Mouse (Mus musculus) CH12.LX (cell line): ENCODE measurements around the gene Acaca. TPM values are rescaled to one million over a fixed set of nuclear protein-coding genes. Genes with fewer than 3 reads are reported as not detected.

Experiments used
- DNase-seq: peaks from one replicate; pipeline ENCODE4 v3.0.0-alpha.2; 2013; ENCODE audit errors: extremely low read depth
- H3K27ac ChIP-seq: 2 replicates; pipeline ENCODE4 v1.5.1; 2012; ENCODE audit warnings: low read depth, mild to moderate bottlenecking, control low read depth, moderate library complexity; ENCODE audit not compliant: insufficient read depth
- H3K27me3 ChIP-seq: replicated peaks from 2 replicates; pipeline ENCODE3; 2012; ENCODE audit warnings: inconsistent platforms
- H3K36me3 ChIP-seq, 2 experiments: replicated peaks in 1 of 2; 2 replicates each; pipeline versions ENCODE3 to v1.6.1; 2012; ENCODE audit warnings: inconsistent platforms in 1 of 2, low read length in 1 of 2, mild to moderate bottlenecking in 1 of 2, mixed read lengths in 1 of 2, moderate library complexity in 1 of 2; ENCODE audit not compliant: control insufficient read depth in 1 of 2, insufficient read depth in 1 of 2
- H3K4me1 ChIP-seq, 2 experiments: 2 replicates each; pipeline ENCODE4 v1.6.1; 2012; ENCODE audit warnings: inconsistent platforms in 1 of 2, moderate library complexity in 1 of 2; ENCODE audit not compliant: insufficient read depth in 2 of 2, control insufficient read depth in 1 of 2
- H3K4me2 ChIP-seq: 2 replicates; pipeline ENCODE4 v1.6.1; 2012; ENCODE audit warnings: low read depth, mild to moderate bottlenecking, control low read depth; ENCODE audit not compliant: poor library complexity, insufficient read depth, severe bottlenecking
- H3K4me3 ChIP-seq, 3 experiments: fragments of 150-350 bp in 1 of 3; sonication (generic) in 1 of 3; replicated peaks in 1 of 3; 2 replicates each; pipeline versions ENCODE3 to v1.5.1; 2011 to 2012; ENCODE audit warnings: low read depth in 2 of 3, low read length in 2 of 3, mild to moderate bottlenecking in 2 of 3, moderate library complexity in 2 of 3, control low read depth in 1 of 3, improper control_type of control experiment in 1 of 3, inconsistent platforms in 1 of 3, mixed read lengths in 1 of 3; ENCODE audit not compliant: poor library complexity in 1 of 3
- H3K79me2 ChIP-seq: replicated peaks from 2 replicates; pipeline ENCODE4 v1.6.1; 2012; ENCODE audit warnings: mild to moderate bottlenecking, moderate library complexity; ENCODE audit not compliant: control insufficient read depth, poor library complexity, insufficient read depth, severe bottlenecking; ENCODE audit errors: extremely low read depth
- H3K9ac ChIP-seq: 2 replicates; pipeline ENCODE4 v1.6.1; 2012; ENCODE audit warnings: low read depth, mild to moderate bottlenecking, control low read depth, moderate library complexity; ENCODE audit not compliant: insufficient read depth
- H3K9me3 ChIP-seq: replicated peaks from 2 replicates; pipeline ENCODE3; 2012; ENCODE audit warnings: low read length, inconsistent platforms, mixed read lengths
- BHLHE40 ChIP-seq: IDR thresholded peaks from 2 replicates; pipeline ENCODE4 v1.6.1; 2011; ENCODE audit warnings: mild to moderate bottlenecking, low read depth, low read length, improper control_type of control experiment
- CTCF ChIP-seq, 2 experiments: IDR thresholded peaks in 1 of 2; conservative IDR thresholded peaks in 1 of 2; 2 replicates each; pipeline ENCODE4 v1.5.1; 2011 to 2012; ENCODE audit warnings: low read depth in 2 of 2, low read length in 2 of 2, improper control_type of control experiment in 1 of 2, inconsistent platforms in 1 of 2, mild to moderate bottlenecking in 1 of 2, moderate library complexity in 1 of 2
- E2F4 ChIP-seq: IDR thresholded peaks from 2 replicates; pipeline ENCODE4 v1.6.1; 2011; ENCODE audit warnings: low read depth, low read length, improper control_type of control experiment; ENCODE audit not compliant: insufficient replicate concordance
- ELF1 ChIP-seq: IDR thresholded peaks from 2 replicates; pipeline ENCODE4 v1.6.1; 2014; ENCODE audit warnings: low read depth, mild to moderate bottlenecking, inconsistent platforms, low read length, improper control_type of control experiment
- EP300 ChIP-seq: IDR thresholded peaks from 2 replicates; pipeline ENCODE4 v1.6.1; 2011; ENCODE audit warnings: low read length, improper control_type of control experiment
- JUND ChIP-seq: conservative IDR thresholded peaks from 2 replicates; pipeline ENCODE4 v1.6.1; 2011; ENCODE audit warnings: low read depth, low read length, improper control_type of control experiment
- KAT2A ChIP-seq: IDR thresholded peaks from 2 replicates; pipeline ENCODE4 v1.6.1; 2012; ENCODE audit warnings: low read length, improper control_type of control experiment, inconsistent platforms; ENCODE audit not compliant: insufficient replicate concordance
- MAFK ChIP-seq: IDR thresholded peaks from 2 replicates; pipeline ENCODE4 v1.6.1; 2011; ENCODE audit warnings: low read length, improper control_type of control experiment; ENCODE audit not compliant: insufficient replicate concordance
- MAX ChIP-seq: IDR thresholded peaks from 2 replicates; pipeline ENCODE4 v1.6.1; 2011; ENCODE audit warnings: low read length, improper control_type of control experiment
- MAZ ChIP-seq: IDR thresholded peaks from 2 replicates; pipeline ENCODE4 v1.6.1; 2012; ENCODE audit warnings: low read depth, mild to moderate bottlenecking, inconsistent platforms, low read length, improper control_type of control experiment, moderate library complexity
- MEF2A ChIP-seq: IDR thresholded peaks from 2 replicates; pipeline ENCODE4 v1.6.1; 2014; ENCODE audit warnings: low read depth, mild to moderate bottlenecking, inconsistent platforms, low read length, improper control_type of control experiment, borderline replicate concordance
- MYC ChIP-seq: IDR thresholded peaks from 2 replicates; pipeline ENCODE4 v1.6.1; 2011; ENCODE audit warnings: low read depth, mild to moderate bottlenecking, improper control_type of control experiment, low read length
- NELFE ChIP-seq: IDR thresholded peaks from 2 replicates; pipeline ENCODE4 v1.6.1; 2011; ENCODE audit warnings: low read depth, low read length, improper control_type of control experiment
- POLR2A ChIP-seq: IDR thresholded peaks from 2 replicates; pipeline ENCODE4 v1.6.1; 2011; ENCODE audit warnings: low read depth, mild to moderate bottlenecking, improper control_type of control experiment, low read length
- POLR2AphosphoS2 ChIP-seq: IDR thresholded peaks from 2 replicates; pipeline ENCODE4 v1.6.1; 2011; ENCODE audit warnings: low read depth, low read length, improper control_type of control experiment
- RCOR1 ChIP-seq: conservative IDR thresholded peaks from 2 replicates; pipeline ENCODE4 v1.6.1; 2012; ENCODE audit warnings: low read depth, mild to moderate bottlenecking, inconsistent platforms, low read length, improper control_type of control experiment
- SIN3A ChIP-seq: IDR thresholded peaks from 2 replicates; pipeline ENCODE4 v1.6.1; 2012; ENCODE audit warnings: low read length, improper control_type of control experiment, inconsistent platforms
- TBP ChIP-seq: conservative IDR thresholded peaks from 2 replicates; pipeline ENCODE4 v1.6.1; 2011; ENCODE audit warnings: low read depth, low read length, improper control_type of control experiment
- UBTF ChIP-seq: IDR thresholded peaks from 2 replicates; pipeline ENCODE4 v1.6.1; 2012; ENCODE audit warnings: low read depth, mild to moderate bottlenecking, inconsistent platforms, low read length, improper control_type of control experiment, moderate library complexity
- ZMIZ1 ChIP-seq: IDR thresholded peaks from 2 replicates; pipeline ENCODE4 v1.6.1; 2012; ENCODE audit warnings: low read depth, mild to moderate bottlenecking, inconsistent platforms, low read length, improper control_type of control experiment
- dilution Hi-C: fragments of 300-500 bp; cut with MboI; formaldehyde crosslinking; loops from 2 replicates; pipeline ENCODE4 v1.14.3; 2020; ENCODE audit warnings: low sequenced_read_pairs; ENCODE audit not compliant: extremely low pct_unique_long_range_greater_than_20kb, extremely low pct_ligation_motif_present
- in situ Hi-C: fragments of 300-500 bp; cut with MboI; formaldehyde crosslinking; loops from 3 replicates; pipeline ENCODE4 v1.14.3; 2019; ENCODE audit warnings: low sequenced_read_pairs, low pct_ligation_motif_present, low pct_unique_long_range_greater_than_20kb, mixed read lengths
- polyA plus RNA-seq: library from polyadenylated mRNA; unstranded; fragments of >175 nt; gene quantifications from 2 replicates; pipeline ENCODE4 v1.2.1, GENCODE M21; 2012; ENCODE audit warnings: low read depth; ENCODE audit not compliant: insufficient read length
- total RNA-seq, 2 experiments: library from RNA; depleted of rRNA; stranded (reverse); fragments of 300-350 nt in 1 of 2; fragments of >200 nt in 1 of 2; gene quantifications; 2 replicates each; pipeline ENCODE4 v1.2.3; 2012 to 2014

The Acaca gene
- total and polyA plus RNA-seq, 3 experiments, result 36.9 to 62.6 (median 61.7) TPM

GRCm38 (mm10) chr11:84340630-84341029 is 211.2 kb downstream of the Acaca start:
- TF ChIP-seq KAT2A, result no peak
- TF ChIP-seq MAFK, result peak; percentile 69
- no peak for TF ChIP-seq TBP
- TF ChIP-seq NELFE, result no peak
- TF ChIP-seq ELF1, result no peak
- TF ChIP-seq POLR2AphosphoS2, result no peak
- TF ChIP-seq ZMIZ1, result no peak
- no peak for TF ChIP-seq CTCF (conservative IDR thresholded peaks at IDR 0.05 in 1 of 2, IDR thresholded peaks at IDR 0.05 in 1 of 2; ENCODE audit: low read depth in 2 of 2, low read length in 2 of 2)
- TF ChIP-seq, all 38 proteins: peak for 1
- Histone ChIP-seq H3K4me2 (no peak overlapping the region), H3K4me1 (peaks cover 5 to 30% of the 10 kb centered on the region in 2 experiments), H3K4me3 (no peak overlapping the region), H3K27me3 (no peaks in the 10 kb centered on the region), H3K36me3 (peaks cover 19 to 50% of the 10 kb centered on the region in 2 experiments), H3K9me3 (no peaks in the 10 kb centered on the region), H3K79me2 (no peaks in the 10 kb centered on the region), H3K27ac (no peak overlapping the region), H3K9ac (no peak overlapping the region)
- in situ Hi-C loops, result no loop called here
- dilution Hi-C loops, result no loop called here
- DNase-seq, result no peak

GRCm38 (mm10) chr11:84344522-84345236 is 215.2 kb downstream of the Acaca start:
- Histone ChIP-seq H3K9me3 (no peaks in the 10 kb centered on the region), H3K4me1 (peaks cover 5 to 31% of the 10 kb centered on the region in 2 experiments), H3K79me2 (no peaks in the 10 kb centered on the region), H3K27me3 (no peaks in the 10 kb centered on the region), H3K4me2 (peak overlapping the region; percentile 36), H3K4me3 (no peak overlapping the region), H3K36me3 (peaks cover 11 to 42% of the 10 kb centered on the region in 2 experiments), H3K27ac (no peak overlapping the region), H3K9ac (no peak overlapping the region)
- TF ChIP-seq JUND (no peak), EP300 (peak; percentile 64), SIN3A (no peak), MAX (peak; percentile 36; the same call in 1 of the 2 replicates), UBTF (no peak), KAT2A (no peak), TBP (no peak), MYC (peak; percentile 28; the same call in 1 of the 2 replicates), MAZ (no peak), CTCF (conservative IDR thresholded peaks at IDR 0.05 in 1 of 2, IDR thresholded peaks at IDR 0.05 in 1 of 2; ENCODE audit: low read depth in 2 of 2, low read length in 2 of 2) (no peak), MAFK (no peak), MEF2A (peak; percentile 94), E2F4 (no peak), ELF1 (no peak), BHLHE40 (peak; percentile 16; the same call in 1 of the 2 replicates), POLR2A (no peak), RCOR1 (no peak)
- dilution Hi-C loops (no loop called here), in situ Hi-C loops (no loop called here)
- DNase-seq, result peak; percentile 72
